Mouse (Mus musculus) forebrain, embryonic 13.5 days (tissue): ENCODE results near the gene Ugdh. TPM values are rescaled to one million over a fixed set of nuclear protein-coding genes. Genes with fewer than 3 reads are reported as not detected.

Experiments
- ATAC-seq: fragments of 200-750 bp; cut with Nextera tagmentation; 2 replicates; pipeline ENCODE4 v1.8.0; 2017
- H3K27ac ChIP-seq: fragments of 300-500 bp; sonication (generic); 2 replicates; pipeline ENCODE4 v1.5.1; 2015; ENCODE audit warnings: inconsistent platforms, mild to moderate bottlenecking, moderate library complexity
- H3K27me3 ChIP-seq: fragments of 300-500 bp; sonication (generic); 2 replicates; pipeline ENCODE4 v1.6.1; 2015; ENCODE audit warnings: mild to moderate bottlenecking, inconsistent platforms
- H3K36me3 ChIP-seq: fragments of 300-500 bp; sonication (generic); 2 replicates; pipeline ENCODE4 v1.6.1; 2015; ENCODE audit warnings: mild to moderate bottlenecking, inconsistent platforms; ENCODE audit not compliant: poor library complexity, severe bottlenecking
- H3K4me1 ChIP-seq: fragments of 300-500 bp; sonication (generic); 2 replicates; pipeline ENCODE4 v1.6.1; 2015; ENCODE audit warnings: inconsistent platforms
- H3K4me2 ChIP-seq: fragments of 300-500 bp; sonication (generic); 2 replicates; pipeline ENCODE4 v1.6.1; 2015; ENCODE audit warnings: inconsistent platforms, mild to moderate bottlenecking, moderate library complexity
- H3K4me3 ChIP-seq: fragments of 300-500 bp; sonication (generic); 2 replicates; pipeline ENCODE4 v1.5.1; 2015; ENCODE audit warnings: mild to moderate bottlenecking, inconsistent platforms
- H3K9ac ChIP-seq: fragments of 300-500 bp; sonication (generic); 2 replicates; pipeline ENCODE4 v1.6.1; 2015; ENCODE audit warnings: mild to moderate bottlenecking, inconsistent platforms
- H3K9me3 ChIP-seq: fragments of 300-500 bp; sonication (generic); replicated peaks from 2 replicates; pipeline ENCODE4 v1.6.1; 2016; ENCODE audit warnings: inconsistent platforms
- WGBS: fragments of 180-500 bp; shearing (Covaris S2); methylation state at CpG from one replicate; pipeline ENCODE4 v1.1.7; 2015; 5-methylcytosine and 5-hydroxymethylcytosine counted together
- polyA plus RNA-seq: library from polyadenylated mRNA; unstranded; fragments of >200 nt; fragmentation: Nextera tagmentation; extraction: Ambion mirVana; gene quantifications from 2 replicates; pipeline ENCODE4 v1.2.1, GENCODE M21; 2015

The Ugdh gene
- polyA plus RNA-seq, 1 experiment from 2014 or later = 60.3 TPM

DNA sequence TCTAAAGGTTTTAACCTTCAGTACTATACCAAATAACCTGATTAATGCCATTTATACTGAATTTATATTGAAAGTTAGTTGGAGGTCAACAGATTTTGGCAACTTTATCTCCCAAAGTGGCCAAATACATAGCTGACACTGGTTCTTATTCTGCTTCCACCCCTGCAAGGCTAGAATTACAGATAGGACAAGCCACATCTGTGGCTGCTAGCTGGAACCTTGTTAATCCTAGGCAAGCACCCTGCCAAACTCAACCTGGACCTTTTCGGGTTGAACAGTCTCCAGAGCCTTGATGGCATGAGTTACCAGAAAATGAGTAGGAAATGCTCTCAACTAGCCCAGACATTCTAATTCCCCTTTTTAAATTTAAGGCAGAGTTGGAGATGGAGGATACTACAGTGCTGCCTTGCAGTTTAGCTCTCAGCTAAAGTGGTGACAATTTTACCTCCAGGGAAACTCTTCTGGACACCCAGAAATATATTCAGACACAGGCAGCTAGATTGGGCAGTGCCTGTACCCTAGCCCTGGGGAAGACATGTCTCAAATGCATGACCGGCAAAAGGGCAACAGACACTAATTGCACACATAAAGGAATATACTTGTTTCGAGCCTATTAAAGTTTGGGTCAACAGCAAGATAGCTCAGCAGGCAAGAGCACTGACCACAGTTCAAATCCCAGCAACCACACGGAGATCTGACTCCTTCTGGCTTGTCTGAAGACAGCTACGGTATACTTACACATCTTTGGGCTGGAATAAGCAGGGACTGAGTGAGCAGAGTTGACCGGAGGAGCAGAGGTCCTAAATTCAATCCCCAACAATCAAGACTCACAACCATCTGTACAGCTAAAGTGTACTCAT, 48.5 kb downstream of the Ugdh start:
- no peaks in the 10 kb centered on the region for H3K9me3 ChIP-seq
- H3K36me3 ChIP-seq = peaks cover 51% of the 10 kb centered on the region
- H3K4me1 ChIP-seq = peaks cover 20% of the 10 kb centered on the region
- H3K27ac ChIP-seq = no peak overlapping the region
- H3K4me2 ChIP-seq = no peak overlapping the region
- no peak overlapping the region for H3K4me3 ChIP-seq
- 79% methylated on average over 6 of the region's 6 CpGs for WGBS
- H3K9ac ChIP-seq = no peak overlapping the region
- no peak for ATAC-seq
- H3K27me3 ChIP-seq = no peaks in the 10 kb centered on the region

DNA sequence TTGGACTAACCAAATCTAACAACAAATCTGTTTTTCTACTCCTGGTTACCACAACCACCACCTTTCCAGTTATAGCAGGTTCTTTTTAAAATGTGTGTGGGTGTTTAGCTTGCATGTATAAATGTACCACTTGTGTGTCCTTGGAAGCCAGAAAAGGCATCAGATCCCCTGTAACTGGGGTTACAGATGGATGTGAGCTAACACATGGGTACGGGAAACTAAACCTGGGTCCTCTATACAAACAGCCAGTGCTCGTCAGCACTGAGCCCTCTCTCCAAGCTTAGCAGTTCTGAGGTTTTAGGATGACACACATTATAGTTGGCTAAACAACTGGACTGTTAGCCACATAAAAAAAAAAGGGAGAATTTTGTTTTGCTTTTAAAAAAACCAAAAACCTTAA, 50.0 kb downstream of the Ugdh start:
- no peak overlapping the region for H3K4me3 ChIP-seq
- H3K9me3 ChIP-seq = no peaks in the 10 kb centered on the region
- WGBS = 73% methylated on average over 2 of the region's 2 CpGs
- no peak overlapping the region for H3K27ac ChIP-seq
- no peak for ATAC-seq
- peaks cover 51% of the 10 kb centered on the region for H3K36me3 ChIP-seq
- no peak overlapping the region for H3K4me2 ChIP-seq
- no peaks in the 10 kb centered on the region for H3K27me3 ChIP-seq
- no peak overlapping the region for H3K9ac ChIP-seq
- H3K4me1 ChIP-seq = peaks cover 16% of the 10 kb centered on the region

DNA sequence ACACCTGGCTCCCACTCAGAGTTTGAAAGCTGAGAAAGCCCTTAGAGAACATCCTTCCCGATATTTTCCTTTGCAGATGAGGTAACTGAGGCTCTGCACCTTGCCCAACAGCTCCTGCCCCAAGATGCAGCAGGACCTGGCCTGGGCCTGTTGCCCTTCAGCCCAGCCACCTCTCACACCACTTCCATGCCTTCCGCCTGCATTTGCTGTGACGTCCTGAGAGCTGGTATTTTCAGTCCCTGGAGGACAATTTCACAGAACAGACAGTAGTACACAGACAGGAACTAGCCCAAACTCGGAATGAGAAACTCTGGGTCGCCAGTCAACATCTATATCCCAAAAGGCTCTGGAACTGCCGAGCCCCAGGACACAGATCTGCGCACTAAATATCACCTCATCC, 61.0 kb downstream of the Ugdh start:
- WGBS = 88% methylated on average over 7 of the region's 7 CpGs
- H3K36me3 ChIP-seq = no peaks in the 10 kb centered on the region
- no peak for ATAC-seq

DNA sequence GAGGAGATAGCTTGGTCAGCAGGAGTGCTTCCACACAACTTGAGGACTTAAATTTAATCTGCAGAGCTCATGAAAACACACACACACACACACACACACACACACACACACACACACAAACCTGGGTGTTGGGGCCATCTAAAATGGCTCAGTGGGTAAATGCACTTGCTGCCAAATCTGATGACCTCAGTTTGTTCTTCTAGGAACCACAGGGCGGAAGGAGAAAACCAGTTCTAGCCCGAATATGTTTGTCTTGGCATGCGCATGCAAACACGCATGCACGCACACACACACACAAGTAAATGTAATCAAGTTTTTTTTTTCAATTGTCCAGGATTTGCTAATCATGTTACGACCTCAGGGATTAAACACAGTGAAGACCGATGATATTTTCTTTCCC, 64.2 kb downstream of the Ugdh start:
- no peaks in the 10 kb centered on the region for H3K4me1 ChIP-seq
- H3K4me3 ChIP-seq = no peak overlapping the region
- H3K27ac ChIP-seq = no peak overlapping the region
- H3K27me3 ChIP-seq = no peaks in the 10 kb centered on the region
- no peaks in the 10 kb centered on the region for H3K9me3 ChIP-seq
- H3K36me3 ChIP-seq = no peaks in the 10 kb centered on the region
- no peak overlapping the region for H3K4me2 ChIP-seq
- ATAC-seq = no peak
- H3K9ac ChIP-seq = no peak overlapping the region
- 97% methylated on average over 7 of the region's 7 CpGs for WGBS

More for the DNA sequence above, 61.0 kb downstream of the Ugdh start:
- no peaks in the 10 kb centered on the region for H3K4me1 ChIP-seq
- no peak overlapping the region for H3K9ac ChIP-seq
- no peak overlapping the region for H3K27ac ChIP-seq
- no peak overlapping the region for H3K4me3 ChIP-seq
- H3K9me3 ChIP-seq = no peaks in the 10 kb centered on the region
- H3K4me2 ChIP-seq = no peak overlapping the region
- H3K27me3 ChIP-seq = no peaks in the 10 kb centered on the region

DNA sequence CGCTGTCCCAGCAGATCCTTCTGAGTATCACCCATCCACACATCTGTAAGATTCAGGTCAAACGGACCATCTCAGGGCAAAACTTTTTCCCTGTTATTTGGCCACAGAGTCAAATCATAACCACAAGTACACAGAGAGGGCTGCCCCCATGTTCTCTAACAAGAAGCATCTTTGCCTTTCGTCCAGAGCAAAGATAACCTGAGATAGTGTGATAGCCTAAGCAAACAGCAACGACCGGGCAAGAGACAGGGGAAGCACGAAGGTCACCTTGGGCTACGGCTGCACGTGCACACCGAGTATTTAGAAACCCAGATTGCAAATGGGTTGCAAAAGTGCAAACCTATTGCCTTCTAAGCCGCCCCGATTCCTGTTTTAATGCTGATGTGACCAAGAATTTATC, 67.9 kb downstream of the Ugdh start:
- ATAC-seq = no peak
- no peak overlapping the region for H3K9ac ChIP-seq
- no peaks in the 10 kb centered on the region for H3K36me3 ChIP-seq
- H3K4me1 ChIP-seq = no peaks in the 10 kb centered on the region
- no peaks in the 10 kb centered on the region for H3K27me3 ChIP-seq
- H3K27ac ChIP-seq = no peak overlapping the region
- 90% methylated on average over 11 of the region's 11 CpGs for WGBS
- no peak overlapping the region for H3K4me3 ChIP-seq
- no peak overlapping the region for H3K4me2 ChIP-seq
- H3K9me3 ChIP-seq = no peaks in the 10 kb centered on the region

Other genes starting within 250 kb of the Ugdh start
- 10.4 and 12.6 TPM in 2 replicates for gene Wdr19, start 236.3 kb downstream of the Ugdh start, polyA plus RNA-seq
- gene Rfc1, start 100.3 kb downstream of the Ugdh start, polyA plus RNA-seq = 70.1 and 70.5 TPM in 2 replicates
- 0.06 and 0.17 TPM in 2 replicates for gene Klb, start 87.6 kb downstream of the Ugdh start, polyA plus RNA-seq
- 767 and 793 TPM in 2 replicates for gene Rpl9, start 44.5 kb downstream of the Ugdh start, polyA plus RNA-seq
- gene Lias, start 44.5 kb downstream of the Ugdh start, polyA plus RNA-seq = 67.7 and 68.6 TPM in 2 replicates
- gene Gm43552, start 56.9 kb upstream of the Ugdh start, polyA plus RNA-seq = not detected in 2 replicates
- gene Smim14, start 101.2 kb upstream of the Ugdh start, polyA plus RNA-seq = 131 and 133 TPM in 2 replicates
- gene Ube2k, start 101.3 kb upstream of the Ugdh start, polyA plus RNA-seq = 194 and 196 TPM in 2 replicates